Mouse (Mus musculus) spleen, postnatal 36 days (tissue): ENCODE results near the gene Wasf1.

Source experiments
- DNase-seq, 2 experiments: peaks; one replicate each; pipeline ENCODE4 v3.0.0; 2022; ENCODE audit warnings: low spot score in 2 of 2, mixed read lengths in 1 of 2

The Wasf1 gene

GRCm38 (mm10) chr10:40882831-40883643 is at the start of gene Wasf1, which contains the start of gene Cdc40:
Gene Wasf1 (plus strand): TSS chr10:40883475.
Gene Cdc40 (minus strand): TSS chr10:40883311.
- peak; percentile 91 to 92 for DNase-seq

- no peak for DNase-seq
Observed at GRCm38 (mm10) chr10:40840086-40840485, 43.2 kb upstream of the Wasf1 start.

GRCm38 (mm10) chr10:40843841-40844240 is 39.4 kb upstream of the Wasf1 start:
- DNase-seq = no peak

- DNase-seq = no peak
Observed at GRCm38 (mm10) chr10:40844546-40844945, 38.7 kb upstream of the Wasf1 start.

GRCm38 (mm10) chr10:40845626-40846025 is 37.6 kb upstream of the Wasf1 start:
- DNase-seq = no peak

GRCm38 (mm10) chr10:40847176-40847874 is 36.0 kb upstream of the Wasf1 start:
- DNase-seq = no peak

GRCm38 (mm10) chr10:40850644-40851043 is 32.6 kb upstream of the Wasf1 start:
- DNase-seq = no peak

- DNase-seq = no peak
Observed at GRCm38 (mm10) chr10:40851138-40851537, 32.1 kb upstream of the Wasf1 start.

- DNase-seq = no peak
Observed at GRCm38 (mm10) chr10:40855616-40856015, 27.7 kb upstream of the Wasf1 start.

- DNase-seq = no peak
Observed at GRCm38 (mm10) chr10:40856703-40857102, 26.6 kb upstream of the Wasf1 start.

GRCm38 (mm10) chr10:40857599-40857998 is 25.7 kb upstream of the Wasf1 start:
- DNase-seq = no peak

- no peak for DNase-seq
Observed at GRCm38 (mm10) chr10:40868081-40868480, 15.2 kb upstream of the Wasf1 start.

GRCm38 (mm10) chr10:40871301-40871700 is 12.0 kb upstream of the Wasf1 start:
- DNase-seq = no peak

GRCm38 (mm10) chr10:40872052-40872451 is 11.2 kb upstream of the Wasf1 start:
- no peak for DNase-seq

- no peak for DNase-seq
Observed at GRCm38 (mm10) chr10:40878246-40878645, 5.0 kb upstream of the Wasf1 start.

- DNase-seq = no peak
Observed at GRCm38 (mm10) chr10:40879969-40880368, 3.3 kb upstream of the Wasf1 start.

GRCm38 (mm10) chr10:40881236-40881635 is 2.0 kb upstream of the Wasf1 start:
- DNase-seq = no peak

- DNase-seq = no peak
Observed at GRCm38 (mm10) chr10:40882333-40882732, 942 bp upstream of the Wasf1 start.

GRCm38 (mm10) chr10:40883644-40884278 is 486 bp downstream of the Wasf1 start:
- no peak for DNase-seq

- peak in 1 of 2 experiments; percentile 3 for DNase-seq
Observed at GRCm38 (mm10) chr10:40884279-40884806, 1.1 kb downstream of the Wasf1 start.

- DNase-seq = no peak
Observed at GRCm38 (mm10) chr10:40885432-40885831, 2.2 kb downstream of the Wasf1 start.

GRCm38 (mm10) chr10:40887316-40887715 is 4.0 kb downstream of the Wasf1 start:
- DNase-seq = no peak
